Mouse (Mus musculus) cerebellum, adult 2 months (tissue): ENCODE measurements around the gene Fgf8.

ENCODE experiments used
- CTCF ChIP-seq: fragments of 200-500 bp; IDR thresholded peaks from 2 replicates; pipeline ENCODE4 v1.5.1; 2011; ENCODE audit warnings: low read depth, mild to moderate bottlenecking, control low read depth, low read length, moderate library complexity, borderline replicate concordance; ENCODE audit not compliant: insufficient read depth
- POLR2A ChIP-seq: fragments of 200-500 bp; IDR thresholded peaks from 2 replicates; pipeline ENCODE4 v1.6.1; 2011; ENCODE audit warnings: low read length, control low read depth, borderline replicate concordance; ENCODE audit not compliant: insufficient read depth

GRCm38 (mm10) chr19:45780350-45780915 is 37.7 kb upstream of the Fgf8 start:
- TF ChIP-seq CTCF (no peak), POLR2A (no peak)
